10 mouse cellular contexts compared by ENCODE assay signal in the genomic region with DNA sequence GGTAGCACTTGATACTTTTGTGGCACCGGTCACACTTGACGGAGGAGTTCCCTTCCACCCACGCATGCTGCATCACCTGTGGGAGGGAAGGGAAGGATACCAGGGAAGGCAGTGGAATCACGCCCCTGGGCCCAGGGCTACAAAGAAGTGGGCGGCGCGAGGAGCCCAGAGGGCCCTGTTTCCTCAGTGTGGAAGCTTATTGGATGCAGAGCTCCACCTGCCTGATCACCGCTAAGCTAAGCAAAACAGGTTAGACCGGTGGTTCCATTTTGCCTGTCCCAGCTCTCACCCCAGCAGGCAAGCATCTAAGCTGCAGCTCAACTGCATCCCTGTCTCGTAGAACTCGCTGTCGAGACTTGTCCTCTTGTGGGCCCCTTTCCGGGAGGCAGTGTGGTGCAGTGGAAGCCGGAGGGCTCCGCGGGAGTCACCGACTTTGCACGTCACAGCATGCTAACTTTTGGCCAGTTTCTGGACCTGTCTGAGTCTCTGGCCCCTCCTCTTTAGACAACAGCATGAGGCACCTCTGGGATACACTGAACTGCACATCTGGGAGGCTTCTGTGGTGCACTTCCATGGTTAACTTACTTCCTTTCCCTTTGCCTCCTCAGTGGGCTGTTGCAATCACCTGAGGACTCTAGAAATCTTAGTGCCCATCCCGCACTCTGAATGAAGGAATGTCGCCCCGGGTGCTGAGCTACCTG.
DNase-seq lines count a peak whose midpoint lies in the region; ATAC-seq lines count a peak whose summit lies in the region.
"Had no signal": no experiment of that assay in that cellular context is flagged by ENCODE, and none has a peak within 500 bp of the region (broad histone marks: within the 10 kb centered on the region; RNA-seq: fewer than 3 reads in every experiment).

No protein-coding gene starts in this region.

- H3K27me3 ChIP-seq in hindbrain, embryonic 10.5 days (ENCODE audit: insufficient read depth, poor library complexity, severe bottlenecking): peaks cover 34% of the 10 kb centered on the region
- peaks cover 14% of the 10 kb centered on the region for H3K27me3 ChIP-seq in hindbrain, embryonic 12.5 days
- peaks cover 10% of the 10 kb centered on the region for H3K27me3 ChIP-seq in embryonic facial prominence, embryonic 14.5 days (replicated peaks; ENCODE audit: control insufficient read depth, insufficient read depth, low read length)
- H3K27me3 ChIP-seq in stomach, embryonic 16.5 days (ENCODE audit: control insufficient read depth, insufficient read depth, low read length): no peaks in the 10 kb centered on the region
- H3K27me3 ChIP-seq in liver, embryonic 12.5 days (replicated peaks): peaks cover 12% of the 10 kb centered on the region

- 38% methylated on average over 21 of the region's 21 CpGs for WGBS in hindbrain, embryonic 10.5 days
- 42% methylated on average over 21 of the region's 21 CpGs for WGBS in hindbrain, embryonic 12.5 days
- 33% methylated on average over 16 of the region's 21 CpGs for WGBS in embryonic facial prominence, embryonic 14.5 days
- 28% methylated on average over 21 of the region's 21 CpGs for WGBS in large intestine, adult 2 months
- WGBS in stomach, embryonic 16.5 days: 32% methylated on average over 21 of the region's 21 CpGs
- 30% methylated on average over 21 of the region's 21 CpGs for WGBS in liver, embryonic 12.5 days (ENCODE audit: insufficient replicate concordance)

- no peaks in the 10 kb centered on the region for H3K9me3 ChIP-seq in hindbrain, embryonic 10.5 days
- H3K9me3 ChIP-seq in hindbrain, embryonic 12.5 days (replicated peaks): no peaks in the 10 kb centered on the region
- no peaks in the 10 kb centered on the region for H3K9me3 ChIP-seq in embryonic facial prominence, embryonic 14.5 days (ENCODE audit: control insufficient read depth, low read length)
- H3K9me3 ChIP-seq in stomach, embryonic 16.5 days (replicated peaks; ENCODE audit: control insufficient read depth, low read length): no peaks in the 10 kb centered on the region
- no peaks in the 10 kb centered on the region for H3K9me3 ChIP-seq in liver, embryonic 12.5 days (replicated peaks)
- H3K9me3 ChIP-seq: hindbrain, embryonic 15.5 days had no signal

- H3K4me1 ChIP-seq in hindbrain, embryonic 10.5 days (replicated peaks): peaks cover 16% of the 10 kb centered on the region; the same call in 1 of the 2 replicates
- peaks cover 7% of the 10 kb centered on the region; the same call in 1 of the 2 replicates for H3K4me1 ChIP-seq in hindbrain, embryonic 12.5 days
- no peaks in the 10 kb centered on the region for H3K4me1 ChIP-seq in embryonic facial prominence, embryonic 14.5 days (ENCODE audit: control insufficient read depth, insufficient read depth, low read length)
- H3K4me1 ChIP-seq in stomach, embryonic 16.5 days (ENCODE audit: control insufficient read depth, insufficient read depth, low read length): no peaks in the 10 kb centered on the region
- H3K4me1 ChIP-seq in liver, embryonic 12.5 days: no peaks in the 10 kb centered on the region
- H3K4me1 ChIP-seq: hindbrain, embryonic 15.5 days had no signal

- no peaks in the 10 kb centered on the region for H3K36me3 ChIP-seq in hindbrain, embryonic 10.5 days
- H3K36me3 ChIP-seq in hindbrain, embryonic 12.5 days: no peaks in the 10 kb centered on the region
- no peaks in the 10 kb centered on the region for H3K36me3 ChIP-seq in embryonic facial prominence, embryonic 14.5 days (ENCODE audit: control insufficient read depth, insufficient read depth, low read length)
- H3K36me3 ChIP-seq in stomach, embryonic 16.5 days (ENCODE audit: control insufficient read depth, insufficient read depth, low read length): no peaks in the 10 kb centered on the region
- H3K36me3 ChIP-seq in liver, embryonic 12.5 days: no peaks in the 10 kb centered on the region
- H3K36me3 ChIP-seq: hindbrain, embryonic 15.5 days had no signal

- no peak for ATAC-seq in hindbrain, embryonic 12.5 days (ENCODE audit: low FRiP score)
- ATAC-seq in embryonic facial prominence, embryonic 14.5 days (ENCODE audit: low read depth): peak; percentile 96
- peak; percentile 91 for ATAC-seq in stomach, embryonic 16.5 days (ENCODE audit: insufficient read depth, low FRiP score)
- no peak for ATAC-seq in erythroblast, adult 5-6 weeks (replicated peaks; ENCODE audit: low FRiP score, poor library complexity, severe bottlenecking)
- ATAC-seq in liver, embryonic 12.5 days: no peak

- H3K4me3 ChIP-seq in hindbrain, embryonic 10.5 days: 0 out of 2 replicates have a peak overlapping the region, but pooled peaks have one; percentile 1
- H3K4me3 ChIP-seq in hindbrain, embryonic 12.5 days: no peak overlapping the region
- H3K4me3 ChIP-seq in embryonic facial prominence, embryonic 14.5 days (ENCODE audit: low read depth, low read length): no peak overlapping the region
- no peak overlapping the region for H3K4me3 ChIP-seq in stomach, embryonic 16.5 days (replicated peaks; ENCODE audit: low read length)
- no peak overlapping the region for H3K4me3 ChIP-seq in liver, embryonic 12.5 days
- H3K4me3 ChIP-seq: hindbrain, embryonic 15.5 days had no signal

- H3K27ac ChIP-seq in hindbrain, embryonic 10.5 days: no peak overlapping the region
- no peak overlapping the region for H3K27ac ChIP-seq in hindbrain, embryonic 12.5 days
- peak overlapping the region; percentile 21; the same call in 1 of the 2 replicates for H3K27ac ChIP-seq in embryonic facial prominence, embryonic 14.5 days (replicated peaks; ENCODE audit: low read depth, low read length)
- peak overlapping the region; percentile 58 for H3K27ac ChIP-seq in stomach, embryonic 16.5 days (ENCODE audit: low read length)
- H3K27ac ChIP-seq in liver, embryonic 12.5 days: no peak overlapping the region
- H3K27ac ChIP-seq: hindbrain, embryonic 15.5 days had no signal

- peak; percentile 27 for DNase-seq in hindbrain, embryonic 10.5 days (ENCODE audit: low spot score)
- peak; percentile 93 for DNase-seq in embryonic facial prominence, embryonic 14.5 days (ENCODE audit: low spot score)
- peak; percentile 25 for DNase-seq in large intestine, adult 2 months (ENCODE audit: low read depth, low spot score)
- no peak for DNase-seq in natural killer cell, adult 2 months (ENCODE audit: low spot score in 2 of 2)
- DNase-seq: gastrocnemius, postnatal 25 days had no signal

- no peak overlapping the region; the same call in 1 of the 2 replicates for H3K9ac ChIP-seq in hindbrain, embryonic 12.5 days
- no peak overlapping the region for H3K9ac ChIP-seq in embryonic facial prominence, embryonic 14.5 days (ENCODE audit: low read depth, low read length)
- H3K9ac ChIP-seq in stomach, embryonic 16.5 days (ENCODE audit: low read length): peak overlapping the region; percentile 27; the same call in 1 of the 2 replicates
- H3K9ac ChIP-seq in liver, embryonic 12.5 days: no peak overlapping the region
- H3K9ac ChIP-seq: hindbrain, embryonic 15.5 days had no signal

- no peak overlapping the region for H3K4me2 ChIP-seq in hindbrain, embryonic 12.5 days (replicated peaks)
- peak overlapping the region; percentile 18; the same call in 1 of the 2 replicates for H3K4me2 ChIP-seq in embryonic facial prominence, embryonic 14.5 days (ENCODE audit: low read depth, low read length)
- peak overlapping the region; percentile 35 for H3K4me2 ChIP-seq in stomach, embryonic 16.5 days (ENCODE audit: low read depth, low read length)
- H3K4me2 ChIP-seq in liver, embryonic 12.5 days: no peak overlapping the region
- H3K4me2 ChIP-seq: hindbrain, embryonic 15.5 days had no signal

Comparison
In these comparisons a context has a peak if more than half of its experiments do, and no peak if none do; other contexts are left out.
1. DNase-seq: peak in hindbrain, embryonic 10.5 days (single experiment), embryonic facial prominence, embryonic 14.5 days (single experiment) and large intestine, adult 2 months (single experiment); none in natural killer cell, adult 2 months (0 of 2).
2. H3K27ac ChIP-seq: peak in embryonic facial prominence, embryonic 14.5 days (single experiment) and stomach, embryonic 16.5 days (single experiment); none in hindbrain, embryonic 10.5 days (single experiment), hindbrain, embryonic 12.5 days (single experiment) and liver, embryonic 12.5 days (single experiment).
3. ATAC-seq: peak in embryonic facial prominence, embryonic 14.5 days (single experiment) and stomach, embryonic 16.5 days (single experiment); none in hindbrain, embryonic 12.5 days (single experiment), erythroblast, adult 5-6 weeks (single experiment) and liver, embryonic 12.5 days (single experiment).
4. H3K4me2 ChIP-seq: peak in embryonic facial prominence, embryonic 14.5 days (single experiment) and stomach, embryonic 16.5 days (single experiment); none in hindbrain, embryonic 12.5 days (single experiment) and liver, embryonic 12.5 days (single experiment).